Mouse (Mus musculus): ENCODE results near the gene Mup20.

DNA sequence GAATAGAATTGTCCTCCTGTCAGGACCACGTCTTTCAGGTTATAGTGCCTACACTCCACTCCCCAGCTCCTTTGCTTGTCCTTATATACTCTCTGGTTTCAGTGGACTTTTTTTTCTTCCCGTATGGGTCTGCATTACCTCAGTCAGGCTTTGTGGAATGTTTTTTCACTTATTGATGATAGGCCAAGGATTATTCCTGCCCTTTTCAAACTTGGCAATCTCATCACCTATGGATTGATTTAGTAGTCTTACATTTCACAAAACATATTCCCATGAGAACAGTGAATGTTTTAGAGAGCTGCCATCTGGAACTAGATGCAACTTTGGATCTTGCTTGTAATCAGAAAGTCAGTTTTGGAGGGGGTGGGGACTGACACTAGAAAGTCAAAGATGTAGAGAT, 33.3 kb upstream of the Mup20 start, which contains the start of gene Mup3:
- no peak for TF ChIP-seq POLR2A (IDR thresholded peaks at IDR 0.05; ENCODE audit: borderline replicate concordance, extremely low read depth, insufficient read depth, insufficient read length, poor library complexity, severe bottlenecking)
- TF ChIP-seq CTCF (IDR thresholded peaks at IDR 0.05; ENCODE audit: borderline replicate concordance, extremely low read depth, insufficient read depth, insufficient read length) = no peak
